Mouse (Mus musculus): ENCODE data around the gene Gjb3. TPM values are rescaled to one million over a fixed set of nuclear protein-coding genes. Genes with fewer than 3 reads are reported as not detected.

The Gjb3 gene
- total RNA-seq (2023) = not detected

DNA sequence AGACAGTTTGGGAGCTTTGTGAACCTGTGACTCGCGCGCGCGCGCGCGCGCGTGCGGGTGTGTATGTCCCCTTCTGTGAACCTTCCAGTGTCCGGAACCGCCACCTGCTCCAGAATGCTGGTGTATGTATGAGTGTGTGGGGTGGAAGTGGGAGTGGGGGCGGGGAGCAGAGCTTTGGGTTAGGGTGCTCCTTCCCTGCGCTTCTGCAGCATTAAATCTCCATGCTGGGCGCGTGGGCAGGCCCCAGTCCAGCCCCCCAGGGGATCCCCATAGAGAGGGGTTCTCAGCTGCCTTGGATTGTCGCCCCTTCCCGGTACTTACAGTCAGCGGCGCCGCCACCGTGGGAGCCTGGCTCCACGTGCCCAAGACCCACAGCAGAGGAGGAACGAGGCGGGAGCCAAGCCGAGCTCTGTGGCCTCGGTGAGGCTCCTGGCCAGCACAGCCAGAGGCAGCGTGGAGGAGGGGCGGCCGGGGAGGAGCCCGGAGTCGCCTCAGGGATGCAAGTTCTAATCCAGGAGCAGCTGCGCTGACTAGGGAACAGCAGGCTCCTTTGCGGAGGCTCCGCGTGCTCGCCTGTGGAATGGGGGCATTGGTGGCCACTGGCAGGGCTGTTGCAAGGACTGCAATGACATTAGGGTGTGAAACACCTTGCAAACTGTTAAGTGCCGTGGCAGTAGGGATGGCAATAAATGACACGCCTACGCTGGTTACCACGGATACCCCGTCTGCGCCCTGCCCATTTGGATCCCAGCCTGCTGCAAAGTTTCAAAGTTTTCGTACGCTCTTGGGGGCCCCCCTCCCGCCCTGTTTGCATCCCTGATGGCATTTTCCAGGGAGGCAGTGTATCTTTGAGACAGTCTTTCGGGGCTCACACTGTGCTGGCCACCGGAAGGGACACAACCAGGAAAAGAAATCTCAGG is at the start of gene Gjb3:
TSS of gene Gjb3 (minus strand) at position 664 of the 920 bp plus-strand sequence.

DNA sequence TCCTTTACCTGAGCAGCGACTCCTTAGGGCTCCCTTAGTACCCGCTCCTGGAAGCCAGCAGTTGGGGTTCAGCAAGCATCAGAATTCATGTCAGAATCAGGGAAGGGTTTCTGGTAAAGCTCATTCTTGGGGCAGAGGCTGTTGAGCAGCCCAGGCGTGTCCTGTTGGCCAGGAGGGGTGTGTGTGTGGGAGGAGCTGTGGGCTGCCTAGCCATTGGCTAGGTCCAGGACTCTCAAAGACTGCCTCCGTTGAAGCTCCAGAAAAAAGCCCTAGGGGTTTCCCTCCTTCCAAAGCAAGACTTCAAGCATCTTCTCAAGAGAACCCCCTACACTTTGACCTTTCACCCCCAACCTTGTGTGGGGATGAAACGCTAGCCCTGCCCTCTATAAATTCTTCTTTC is 27.4 kb upstream of the Gjb3 start, which contains the start of gene Gjb5:
TSS of gene Gjb5 (minus strand) at position 164 of the 400 bp plus-strand sequence.

DNA sequence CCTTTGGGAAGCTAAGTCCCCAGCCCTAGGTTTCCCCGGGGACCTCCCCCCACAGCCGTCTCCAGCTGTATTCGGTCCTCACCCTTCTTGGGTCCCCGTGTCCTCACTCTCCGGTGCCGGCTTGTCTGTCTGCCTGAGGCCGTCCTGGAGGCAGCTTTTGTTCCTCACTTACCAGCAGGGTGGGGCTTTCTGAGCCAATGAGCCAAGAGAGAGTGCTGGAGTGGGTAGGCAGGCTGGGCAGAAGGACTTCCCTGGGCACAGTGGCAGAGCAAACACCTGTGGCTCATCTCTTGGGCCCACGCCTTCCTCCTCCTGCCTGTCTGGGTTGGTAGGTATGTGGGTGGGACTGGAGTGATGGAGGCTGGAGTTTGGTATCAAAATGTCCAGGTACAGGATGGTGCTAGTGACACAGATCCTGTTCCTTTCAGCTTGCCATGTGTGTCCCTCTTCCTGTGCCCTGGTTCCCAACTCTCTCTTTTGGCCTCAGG is 23.4 kb upstream of the Gjb3 start, which contains the start of gene Gjb4:
TSS of gene Gjb4 (minus strand) at position 131 of the 488 bp plus-strand sequence.

DNA sequence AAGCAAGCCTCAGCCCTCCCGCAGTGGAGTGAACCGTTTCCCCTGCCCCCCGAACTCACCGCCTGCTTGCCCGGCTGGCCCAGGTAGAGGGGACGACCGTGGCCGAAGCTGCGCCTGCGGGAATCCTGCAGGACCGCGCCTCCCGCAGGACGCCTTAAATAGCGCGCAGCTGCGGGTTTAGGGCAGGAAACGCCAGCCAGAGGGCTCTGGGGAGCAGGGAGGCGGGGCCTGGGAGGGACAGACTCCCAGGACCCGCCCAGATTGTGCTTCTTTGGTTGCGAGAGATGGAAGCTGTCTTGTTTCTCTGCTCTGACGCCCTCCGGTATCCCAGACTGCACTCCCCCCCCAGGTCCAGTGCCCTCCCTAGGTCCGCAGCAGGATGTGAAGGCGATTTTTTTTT is 16.8 kb downstream of the Gjb3 start, which contains the start of gene Gja4:
TSS of gene Gja4 (minus strand) at position 179 of the 400 bp plus-strand sequence.

Other genes starting within 250 kb of the Gjb3 start
- gene Tmem35b, start 207.2 kb downstream of the Gjb3 start, total RNA-seq (2023) = 1 to 10 TPM; 7.6 to 9.8 TPM
- not detected for gene Dlgap3, start 161.6 kb downstream of the Gjb3 start, total RNA-seq (2023)
- 10 to 100 TPM; 24.9 to 29.7 TPM for gene Smim12, start 87.1 kb downstream of the Gjb3 start, total RNA-seq (2023)
- not detected for gene Gja4, start 16.8 kb downstream of the Gjb3 start, total RNA-seq (2023)
- not detected for gene Gjb4, start 23.2 kb upstream of the Gjb3 start, total RNA-seq (2023)
- not detected for gene Gjb5, start 27.3 kb upstream of the Gjb3 start, total RNA-seq (2023)